Mouse (Mus musculus) heart, adult 18-20 months (tissue): Measurements from ENCODE around the gene Tmem240. TPM values are rescaled to one million over a fixed set of nuclear protein-coding genes. Genes with fewer than 3 reads are reported as not detected.

Experiments
- microRNA-seq, 2 experiments: library from miRNA; unstranded; fragments of <30 nt; microRNA quantifications; one replicate each; pipeline ENCODE4 v1.2.0; 2022
- total RNA-seq, 2 experiments: library from RNA; stranded (reverse); gene quantifications; 2 replicates each; pipeline ENCODE4 v1.2.3; 2021

The Tmem240 gene
- total RNA-seq, 2 experiments from 2014 or later = 0.25 to 0.39 TPM

Small RNA genes within 50 kb of the gene (microRNA-seq; reads per million reads assigned to microRNA genes)
- 0 reads per million in 2 experiments for gene Gm27743

Other genes with a start within 250 kb of the Tmem240 start
- gene Gnb1, start 243.4 kb upstream of the Tmem240 start, total RNA-seq = 100 to 1,000 TPM; 144 to 197 TPM
- gene Nadk, start 172.4 kb upstream of the Tmem240 start, total RNA-seq = 10 to 100 TPM; 30.6 to 32.5 TPM
- gene Slc35e2, start 133.4 kb upstream of the Tmem240 start, total RNA-seq = 1 to 10 TPM; 9.0 TPM
- gene Cdk11b, start 109.9 kb upstream of the Tmem240 start, total RNA-seq = 10 to 100 TPM; 26.4 to 26.7 TPM
- gene Gm10563, start 89.4 kb upstream of the Tmem240 start, total RNA-seq = not detected
- gene Mmp23, start 81.4 kb upstream of the Tmem240 start, total RNA-seq = 1 to 10 TPM; 7.0 to 7.2 TPM
- gene Mib2, start 65.6 kb upstream of the Tmem240 start, total RNA-seq = 10 to 100 TPM; 24.1 to 24.7 TPM
- 1 to 10 TPM; 1.1 to 1.8 TPM for gene Fndc10, start 40.5 kb upstream of the Tmem240 start, total RNA-seq
- 10 to 100 TPM; 42.9 to 50.7 TPM for gene Ssu72, start 30.0 kb upstream of the Tmem240 start, total RNA-seq
- 10 to 100 TPM; 44.6 to 44.8 TPM for gene Atad3a, start 26.3 kb downstream of the Tmem240 start, total RNA-seq
- gene Vwa1, start 39.9 kb downstream of the Tmem240 start, total RNA-seq = 10 to 100 TPM in 1 of 2 experiments, 1 to 10 TPM in 1; 7.1 to 14.6 TPM
- under 1 TPM; 0.42 to 0.85 TPM for gene Tmem88b, start 51.1 kb downstream of the Tmem240 start, total RNA-seq
- not detected for gene Ankrd65, start 55.6 kb downstream of the Tmem240 start, total RNA-seq
- 10 to 100 TPM; 76.7 to 79.8 TPM for gene Mrpl20, start 68.1 kb downstream of the Tmem240 start, total RNA-seq
- gene Ccnl2, start 77.7 kb downstream of the Tmem240 start, total RNA-seq = 10 to 100 TPM; 17.9 to 25.7 TPM
- 100 to 1,000 TPM; 106 to 108 TPM for gene Aurkaip1, start 96.5 kb downstream of the Tmem240 start, total RNA-seq
- 10 to 100 TPM; 22.0 to 26.6 TPM for gene Mxra8, start 104.9 kb downstream of the Tmem240 start, total RNA-seq
- 10 to 100 TPM; 45.0 to 51.5 TPM for gene Dvl1, start 112.6 kb downstream of the Tmem240 start, total RNA-seq
- under 1 TPM; 0.22 to 0.23 TPM for gene Tas1r3, start 128.6 kb downstream of the Tmem240 start, total RNA-seq
- 1 to 10 TPM; 6.2 to 8.0 TPM for gene Cptp, start 134.6 kb downstream of the Tmem240 start, total RNA-seq
- 10 to 100 TPM; 14.7 to 14.9 TPM for gene Ints11, start 134.7 kb downstream of the Tmem240 start, total RNA-seq
- gene Pusl1, start 157.0 kb downstream of the Tmem240 start, total RNA-seq = 10 to 100 TPM; 10.4 to 12.8 TPM
- 1 to 10 TPM; 8.6 to 8.8 TPM for gene Acap3, start 157.0 kb downstream of the Tmem240 start, total RNA-seq
- 10 to 100 TPM; 53.0 to 55.9 TPM for gene Ube2j2, start 209.0 kb downstream of the Tmem240 start, total RNA-seq
- gene C1qtnf12, start 227.5 kb downstream of the Tmem240 start, total RNA-seq = 10 to 100 TPM; 17.0 to 22.4 TPM